Mouse (Mus musculus) granulocyte monocyte progenitor cell, adult 5-6 weeks (primary cell): ENCODE results near the gene Gabra4. TPM values are rescaled to one million over a fixed set of nuclear protein-coding genes. Genes with fewer than 3 reads are reported as not detected.
"Not testable (repeated sequence)": the region's sequence is repeated elsewhere in the genome, so short reads cannot be mapped to it uniquely, and the experiment has no call there.

Source experiments
- ATAC-seq: replicated peaks from 2 replicates; pipeline ENCODE4 v1.8.0; 2016; ENCODE audit warnings: mild to moderate bottlenecking, moderate TSS enrichment, inconsistent platforms; ENCODE audit not compliant: poor library complexity, severe bottlenecking
- total RNA-seq, 2 experiments: library from RNA; stranded (forward) in 1 of 2; stranded (reverse) in 1 of 2; fragments of 200-712, 200-1000 nt in 1 of 2; fragments of >200 nt in 1 of 2; fragmentation: Nextera tagmentation in 1 of 2; gene quantifications; 2 replicates each; pipeline ENCODE4 v1.2.3; 2014 to 2017

Gene Gabra4
- total RNA-seq, 2 experiments from 2014 or later: not detected

DNA sequence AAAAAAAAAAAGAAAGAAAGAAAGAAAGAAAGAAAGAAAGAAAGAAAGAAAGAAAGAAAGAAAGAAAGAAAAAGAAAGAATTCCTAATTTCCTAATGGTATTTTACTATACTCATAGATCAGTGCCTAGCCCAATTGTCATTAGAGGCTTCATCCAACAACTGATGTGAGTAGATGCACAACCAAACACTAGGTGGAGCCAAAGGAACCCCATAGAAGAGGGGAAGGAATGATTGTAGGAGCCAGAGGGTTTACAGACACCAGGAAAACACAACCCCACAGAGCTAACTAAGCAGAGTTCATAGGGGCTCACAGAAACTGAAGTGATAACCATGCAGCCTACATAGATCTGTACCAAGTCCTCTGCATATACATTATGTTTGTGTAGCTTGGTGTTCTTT, 112.6 kb downstream of the Gabra4 start:
- no peak; the same call in 1 of the 2 replicates for ATAC-seq

DNA sequence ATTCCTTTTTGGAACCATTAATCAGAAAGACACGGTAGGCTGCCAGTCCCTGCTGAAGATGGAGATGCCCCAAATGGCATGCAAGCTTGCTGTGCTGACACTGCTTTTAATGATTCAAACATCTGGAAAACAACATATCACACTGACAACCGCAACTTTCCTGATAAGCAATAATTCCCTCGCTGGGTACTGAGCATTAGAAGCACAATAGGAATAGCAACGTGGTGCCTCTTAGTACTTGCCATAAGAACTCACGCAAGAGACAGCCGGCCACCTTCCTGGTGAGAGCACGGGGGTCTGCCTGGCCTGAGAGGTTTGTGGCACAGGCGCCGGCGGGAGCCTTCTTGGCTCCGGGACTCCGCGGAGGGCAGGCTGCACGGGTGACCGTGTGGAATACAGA, 132.6 kb downstream of the Gabra4 start:
- not testable (repeated sequence) for ATAC-seq

Other genes with a start within 250 kb of the Gabra4 start
- not detected in 2 replicates for gene Cox7b2, start 110.1 kb downstream of the Gabra4 start, total RNA-seq (2014; fragmentation: Nextera tagmentation)
- not detected in 2 replicates for gene Cox7b2, start 110.1 kb downstream of the Gabra4 start, total RNA-seq (2017)
- not detected in 2 replicates for gene Gabrb1, start 195 bp downstream of the Gabra4 start, total RNA-seq (2014; fragmentation: Nextera tagmentation)
- gene Gabrb1, start 195 bp downstream of the Gabra4 start, total RNA-seq (2017): not detected in 2 replicates